Mouse (Mus musculus): ENCODE measurements around the gene Stra6.
A peak's percentile ranks its signal among the peaks of the same experiment; 100 is the strongest.

- TF ChIP-seq CTCF (IDR thresholded peaks at IDR 0.05; ENCODE audit: low read depth) (peak; percentile 13; the same call in 1 of the 2 replicates), EP300 (IDR thresholded peaks at IDR 0.05; ENCODE audit: low read depth) (no peak)
Observed at GRCm38 (mm10) chr9:58087277-58087998, 23.9 kb downstream of the Stra6 start.

Measured in liver, embryonic 14.5 days (tissue).